Mouse (Mus musculus) stomach, postnatal 0 days (tissue): ENCODE data around the gene C5ar2.

Experiments used
- CTCF ChIP-seq: IDR thresholded peaks from 2 replicates; pipeline ENCODE4 v1.5.1; 2016; ENCODE audit warnings: antibody characterized with exemption, low read depth, mild to moderate bottlenecking, moderate library complexity
- EP300 ChIP-seq: optimal IDR thresholded peaks from 2 replicates; pipeline ENCODE3; 2016; ENCODE audit warnings: antibody characterized with exemption

DNA sequence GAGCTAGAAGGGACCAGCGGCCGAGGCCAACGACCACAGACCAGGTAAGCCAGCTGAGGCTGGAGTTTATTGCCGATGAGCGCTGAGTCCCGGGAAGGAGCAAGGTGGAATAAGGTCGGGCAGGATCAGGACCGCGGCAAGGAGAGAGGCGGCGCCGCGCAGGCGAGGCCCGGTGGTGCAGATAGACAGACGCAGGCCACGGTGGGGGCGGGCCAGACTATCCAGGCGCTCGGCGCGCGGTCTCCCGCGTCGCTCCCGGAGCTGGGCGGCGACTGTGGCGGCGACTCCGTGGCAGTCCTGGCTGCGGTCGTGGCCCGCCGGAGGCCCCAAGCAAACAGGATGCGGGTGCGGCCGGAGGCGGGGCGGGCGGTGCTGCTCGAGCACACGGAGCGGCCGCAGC, 28.7 kb upstream of the C5ar2 start:
- TF ChIP-seq CTCF (peak; percentile 44), EP300 (no peak)
